Mouse (Mus musculus) megakaryocyte progenitor cell, adult 5-6 weeks (primary cell): ENCODE results near the gene Eif2ak4. TPM values are rescaled to one million over a fixed set of nuclear protein-coding genes. Genes with fewer than 3 reads are reported as not detected.

Experiments
- ATAC-seq: replicated peaks from 2 replicates; pipeline ENCODE4 v1.8.0; 2016; ENCODE audit warnings: mild to moderate bottlenecking, moderate TSS enrichment, inconsistent platforms; ENCODE audit not compliant: poor library complexity
- total RNA-seq, 2 experiments: library from RNA; stranded (forward) in 1 of 2; stranded (reverse) in 1 of 2; fragments of 157-497, 149-512 nt in 1 of 2; fragments of 200-1000 nt in 1 of 2; gene quantifications; 2 replicates each; pipeline versions ENCODE4 v1.2.3 to v1.2.4; 2015 to 2017

Gene Eif2ak4
- total RNA-seq, 2 experiments from 2014 or later = 17.9 to 19.8 TPM

GRCm38 (mm10) chr2:118401834-118402727, 13.7 kb downstream of the Eif2ak4 start:
- no peak for ATAC-seq

- no peak for ATAC-seq
These were observed 15.9 kb downstream of the Eif2ak4 start for GRCm38 (mm10) chr2:118404336-118404735.

GRCm38 (mm10) chr2:118405568-118405967, 17.1 kb downstream of the Eif2ak4 start:
- no peak for ATAC-seq

- ATAC-seq = no peak
These were observed 18.4 kb downstream of the Eif2ak4 start for GRCm38 (mm10) chr2:118406811-118407210.

GRCm38 (mm10) chr2:118408336-118408895, 20.0 kb downstream of the Eif2ak4 start:
- ATAC-seq = no peak

- no peak for ATAC-seq
These were observed 24.4 kb downstream of the Eif2ak4 start for GRCm38 (mm10) chr2:118412821-118413220.

GRCm38 (mm10) chr2:118415601-118416355, 27.4 kb downstream of the Eif2ak4 start:
- ATAC-seq = no peak

GRCm38 (mm10) chr2:118418076-118418475, 29.7 kb downstream of the Eif2ak4 start:
- no peak for ATAC-seq

- no peak for ATAC-seq
These were observed 33.5 kb downstream of the Eif2ak4 start for GRCm38 (mm10) chr2:118421951-118422350.

GRCm38 (mm10) chr2:118422385-118422784, 34.0 kb downstream of the Eif2ak4 start:
- no peak for ATAC-seq

GRCm38 (mm10) chr2:118428296-118428695, 39.9 kb downstream of the Eif2ak4 start:
- no peak for ATAC-seq

- ATAC-seq = 0 out of 2 replicates have a peak, but pooled peaks have one; percentile 37
These were observed 40.9 kb downstream of the Eif2ak4 start for GRCm38 (mm10) chr2:118429297-118429696.

- ATAC-seq = no peak
These were observed 42.2 kb downstream of the Eif2ak4 start for GRCm38 (mm10) chr2:118430630-118431029.

- peak; percentile 71 for ATAC-seq
These were observed 43.2 kb downstream of the Eif2ak4 start for GRCm38 (mm10) chr2:118431589-118431988.

GRCm38 (mm10) chr2:118442172-118442571, 53.8 kb downstream of the Eif2ak4 start:
- 0 out of 2 replicates have a peak, but pooled peaks have one; percentile 31 for ATAC-seq

GRCm38 (mm10) chr2:118442723-118443122, 54.3 kb downstream of the Eif2ak4 start:
- ATAC-seq = no peak

- ATAC-seq = no peak
These were observed 57.6 kb downstream of the Eif2ak4 start for GRCm38 (mm10) chr2:118445696-118446674.

- no peak for ATAC-seq
These were observed 59.8 kb downstream of the Eif2ak4 start for GRCm38 (mm10) chr2:118448181-118448580.

- no peak for ATAC-seq
These were observed 62.6 kb downstream of the Eif2ak4 start for GRCm38 (mm10) chr2:118451056-118451455.

GRCm38 (mm10) chr2:118457029-118457428, 68.6 kb downstream of the Eif2ak4 start:
- ATAC-seq = no peak
